Mouse (Mus musculus) testis, adult 2 months (tissue): ENCODE data around the gene Ak4.

Experiments
- CTCF ChIP-seq: fragments of 200-500 bp; IDR thresholded peaks from 2 replicates; pipeline ENCODE4 v1.5.1; 2012; ENCODE audit warnings: low read depth, mild to moderate bottlenecking, inconsistent platforms, low read length, moderate library complexity; ENCODE audit not compliant: control insufficient read depth, insufficient read depth, insufficient replicate concordance
- POLR2A ChIP-seq: fragments of 200-500 bp; IDR thresholded peaks from 2 replicates; pipeline ENCODE4 v1.6.1; 2012; ENCODE audit warnings: low read depth, mild to moderate bottlenecking, inconsistent platforms, low read length, moderate library complexity; ENCODE audit not compliant: control insufficient read depth

DNA sequence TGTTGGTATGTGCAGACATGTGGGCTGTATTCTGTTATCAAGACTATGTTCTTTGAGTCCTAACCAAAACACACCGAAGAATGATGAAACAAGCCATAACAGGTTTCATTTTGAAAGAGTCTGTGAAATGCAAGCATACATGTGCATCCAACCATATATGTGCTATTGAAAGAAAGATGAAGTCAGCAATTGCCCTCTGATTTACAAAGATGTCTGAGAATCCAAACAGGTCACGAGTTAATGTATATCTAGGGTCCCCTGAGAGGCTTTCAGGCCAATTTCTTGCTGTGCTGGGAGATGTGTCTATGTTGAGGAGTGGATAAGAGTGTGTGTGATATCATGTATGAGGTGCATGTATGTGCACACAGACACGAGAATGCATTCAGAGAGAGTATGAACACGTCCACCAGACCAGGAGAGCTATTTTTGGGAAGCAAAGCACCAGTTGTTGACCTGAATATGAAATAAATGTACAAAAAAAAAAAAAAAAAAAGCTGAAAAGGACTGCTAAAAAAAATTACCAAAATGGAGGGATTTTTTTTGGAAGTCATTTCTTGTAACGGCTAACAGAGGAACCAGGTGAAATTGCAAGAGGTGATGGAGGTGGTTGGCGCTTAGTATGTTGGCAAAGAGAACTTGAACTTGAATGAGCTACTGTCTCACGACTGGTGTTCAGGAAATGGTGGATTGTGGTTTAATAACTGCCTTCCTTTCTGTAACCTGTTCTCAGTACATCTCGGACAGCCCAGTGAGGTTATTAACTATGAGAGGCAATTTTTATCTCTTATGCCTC is 91.2 kb downstream of the Ak4 start:
- no peak for TF ChIP-seq CTCF
- TF ChIP-seq POLR2A = no peak
